Mouse (Mus musculus) MEL (cell line): Measurements from ENCODE around the gene Foxo6. TPM values are rescaled to one million over a fixed set of nuclear protein-coding genes. Genes with fewer than 3 reads are reported as not detected.

Experiments used
- DNase-seq: peaks from one replicate; pipeline ENCODE4 v3.0.0; 2011; ENCODE audit warnings: low read depth, low spot score
- H3K27ac ChIP-seq: 2 replicates; pipeline ENCODE4 v1.5.1; 2012; ENCODE audit warnings: low read depth, mild to moderate bottlenecking, control low read depth, low read length, moderate library complexity; ENCODE audit not compliant: control insufficient read depth
- H3K27me3 ChIP-seq, 2 experiments: fragments of 150-350 bp in 1 of 2; sonication (generic) in 1 of 2; 2 replicates each; pipeline ENCODE4 v1.6.1; 2012; ENCODE audit warnings: low read length in 2 of 2, mild to moderate bottlenecking in 2 of 2, improper control_type of control experiment in 1 of 2, moderate library complexity in 1 of 2; ENCODE audit not compliant: insufficient read depth in 2 of 2, control insufficient read depth in 1 of 2
- H3K36me3 ChIP-seq, 2 experiments: 2 replicates each; pipeline ENCODE4 v1.6.1; 2012 to 2014; ENCODE audit warnings: low read length in 2 of 2, improper control_type of control experiment in 1 of 2, inconsistent platforms in 1 of 2, mild to moderate bottlenecking in 1 of 2; ENCODE audit not compliant: insufficient read depth in 2 of 2, control insufficient read depth in 1 of 2
- H3K4me1 ChIP-seq, 2 experiments: fragments of 150-350 bp in 1 of 2; sonication (generic) in 1 of 2; 2 replicates each; pipeline ENCODE4 v1.6.1; 2012; ENCODE audit warnings: low read length in 2 of 2, improper control_type of control experiment in 1 of 2, mild to moderate bottlenecking in 1 of 2; ENCODE audit not compliant: insufficient read depth in 2 of 2, control insufficient read depth in 1 of 2
- H3K4me3 ChIP-seq, 2 experiments: fragments of 150-350 bp in 1 of 2; sonication (generic) in 1 of 2; 2 replicates each; pipeline ENCODE4 v1.5.1; 2012; ENCODE audit warnings: low read depth in 2 of 2, low read length in 2 of 2, mild to moderate bottlenecking in 2 of 2, moderate library complexity in 2 of 2, control low read depth in 1 of 2, improper control_type of control experiment in 1 of 2; ENCODE audit not compliant: control insufficient read depth in 1 of 2, insufficient read depth in 1 of 2
- H3K79me2 ChIP-seq: 2 replicates; pipeline ENCODE4 v1.6.1; 2012; ENCODE audit warnings: mild to moderate bottlenecking, low read length, moderate library complexity; ENCODE audit not compliant: control insufficient read depth, poor library complexity, insufficient read depth
- H3K9ac ChIP-seq: 2 replicates; pipeline ENCODE4 v1.6.1; 2012; ENCODE audit warnings: low read depth, mild to moderate bottlenecking, control low read depth, low read length, moderate library complexity; ENCODE audit not compliant: control insufficient read depth, poor library complexity, severe bottlenecking
- H3K9me3 ChIP-seq: fragments of 150-350 bp; sonication (generic); replicated peaks from 2 replicates; pipeline ENCODE4 v1.6.1; 2012; ENCODE audit warnings: mild to moderate bottlenecking, low read length, improper control_type of control experiment, moderate library complexity; ENCODE audit not compliant: insufficient read depth
- CHD1 ChIP-seq: IDR thresholded peaks from 2 replicates; pipeline ENCODE4 v1.6.1; 2012; ENCODE audit warnings: low read depth, mild to moderate bottlenecking, inconsistent platforms, low read length, improper control_type of control experiment
- E2F4 ChIP-seq: IDR thresholded peaks from 2 replicates; pipeline ENCODE4 v1.6.1; 2011; ENCODE audit warnings: low read depth, low read length, improper control_type of control experiment, borderline replicate concordance
- ELF1 ChIP-seq: IDR thresholded peaks from 2 replicates; pipeline ENCODE4 v1.6.1; 2014; ENCODE audit warnings: low read depth, mild to moderate bottlenecking, inconsistent platforms, low read length, improper control_type of control experiment, moderate library complexity
- EP300 ChIP-seq, 2 experiments: IDR thresholded peaks; 2 replicates each; pipeline ENCODE4 v1.6.1; 2011; ENCODE audit warnings: improper control_type of control experiment in 2 of 2, low read length in 2 of 2, low read depth in 1 of 2, mild to moderate bottlenecking in 1 of 2
- GATA1 ChIP-seq: IDR thresholded peaks from 2 replicates; pipeline ENCODE4 v1.6.1; 2011; ENCODE audit warnings: low read depth, low read length, improper control_type of control experiment
- HCFC1 ChIP-seq: IDR thresholded peaks from 2 replicates; pipeline ENCODE4 v1.6.1; 2012; ENCODE audit warnings: low read depth, mild to moderate bottlenecking, inconsistent platforms, low read length, improper control_type of control experiment, moderate library complexity
- JUND ChIP-seq: IDR thresholded peaks from 2 replicates; pipeline ENCODE4 v1.6.1; 2011; ENCODE audit warnings: low read depth, mild to moderate bottlenecking, improper control_type of control experiment, low read length
- MAX ChIP-seq: IDR thresholded peaks from 2 replicates; pipeline ENCODE4 v1.6.1; 2011; ENCODE audit warnings: low read length, improper control_type of control experiment
- NRF1 ChIP-seq: IDR thresholded peaks from 2 replicates; pipeline ENCODE4 v1.6.1; 2014; ENCODE audit warnings: low read depth, mild to moderate bottlenecking, inconsistent platforms, low read length, improper control_type of control experiment, moderate library complexity; ENCODE audit not compliant: poor library complexity, insufficient read depth, severe bottlenecking
- POLR2AphosphoS5 ChIP-seq: IDR thresholded peaks from 2 replicates; pipeline ENCODE4 v1.6.1; 2012; ENCODE audit warnings: low read depth, borderline replicate concordance, mild to moderate bottlenecking, inconsistent platforms, low read length, moderate library complexity, mixed read lengths
- RAD21 ChIP-seq: IDR thresholded peaks from 2 replicates; pipeline ENCODE4 v1.6.1; 2011; ENCODE audit warnings: mild to moderate bottlenecking, low read depth, low read length, improper control_type of control experiment
- TAL1 ChIP-seq: IDR thresholded peaks from 2 replicates; pipeline ENCODE4 v1.6.1; 2012; ENCODE audit warnings: mild to moderate bottlenecking, inconsistent platforms, low read length, moderate library complexity, mixed read lengths
- TCF12 ChIP-seq: IDR thresholded peaks from 2 replicates; pipeline ENCODE4 v1.6.1; 2014; ENCODE audit warnings: low read depth, mild to moderate bottlenecking, inconsistent platforms, low read length, improper control_type of control experiment, moderate library complexity
- USF1 ChIP-seq: IDR thresholded peaks from 2 replicates; pipeline ENCODE4 v1.6.1; 2014; ENCODE audit warnings: low read depth, mild to moderate bottlenecking, inconsistent platforms, low read length, improper control_type of control experiment, moderate library complexity
- USF2 ChIP-seq, 2 experiments: IDR thresholded peaks; 2 replicates each; pipeline ENCODE4 v1.6.1; 2011 to 2012; ENCODE audit warnings: improper control_type of control experiment in 2 of 2, low read length in 2 of 2, borderline replicate concordance in 1 of 2, inconsistent platforms in 1 of 2, low read depth in 1 of 2, mild to moderate bottlenecking in 1 of 2; ENCODE audit not compliant: insufficient read depth in 1 of 2
- ZKSCAN1 ChIP-seq: IDR thresholded peaks from 2 replicates; pipeline ENCODE4 v1.6.1; 2012; ENCODE audit warnings: low read depth, mild to moderate bottlenecking, inconsistent platforms, low read length, improper control_type of control experiment, moderate library complexity
- ZNF384 ChIP-seq: IDR thresholded peaks from 2 replicates; pipeline ENCODE4 v1.6.1; 2012; ENCODE audit warnings: low read depth, mild to moderate bottlenecking, inconsistent platforms, low read length, improper control_type of control experiment
- polyA plus RNA-seq, 2 experiments: library from polyadenylated mRNA; stranded (reverse) in 1 of 2; unstranded in 1 of 2; fragments of >175 nt in 1 of 2; fragments of >200 nt in 1 of 2; gene quantifications; 2 replicates each; pipeline versions ENCODE4 v1.2.1 to v1.2.4; 2012; ENCODE audit warnings: low replicate concordance in 2 of 2, low read depth in 1 of 2; ENCODE audit not compliant: insufficient read length in 2 of 2, insufficient read depth in 1 of 2, missing spikeins in 1 of 2
- total RNA-seq: library from RNA; depleted of rRNA; stranded (reverse); fragments of 300-350 nt; gene quantifications from 2 replicates; pipeline ENCODE4 v1.2.3, GENCODE M21; 2012

Gene Foxo6
- total and polyA plus RNA-seq, 3 experiments = 0.31 to 3.4 TPM; not detected in 1

DNA sequence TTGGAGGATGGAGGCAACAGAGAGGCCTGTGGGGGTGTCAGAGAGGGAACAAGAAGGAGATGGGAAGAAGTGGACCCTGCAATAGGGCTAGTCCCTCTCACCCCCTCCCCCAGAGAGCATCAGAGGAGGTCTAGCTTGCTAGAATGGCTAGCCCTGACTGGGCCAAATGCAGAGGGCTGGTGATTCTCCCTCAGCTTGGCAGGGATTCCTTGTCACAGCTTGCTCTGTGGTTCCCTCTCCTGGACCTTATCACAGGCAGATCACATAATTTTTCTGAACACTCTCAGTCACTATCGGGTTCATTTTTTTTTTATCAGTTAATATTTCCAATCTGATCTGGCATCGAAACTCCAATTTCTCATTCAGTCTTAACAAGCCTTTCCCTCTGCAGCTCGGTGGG lies 46.0 kb downstream of the Foxo6 start:
- DNase-seq = no peak
- Histone ChIP-seq H3K9ac (no peak overlapping the region), H3K27ac (no peak overlapping the region), H3K27me3 (no peaks in the 10 kb centered on the region; a peak in 1 of 4 replicates), H3K36me3 (no peaks in the 10 kb centered on the region), H3K4me3 (no peak overlapping the region), H3K9me3 (no peaks in the 10 kb centered on the region), H3K4me1 (no peaks in the 10 kb centered on the region), H3K79me2 (no peaks in the 10 kb centered on the region)
- TF ChIP-seq RAD21 = no peak
- no peak for TF ChIP-seq TCF12
- no peak for TF ChIP-seq TAL1
- TF ChIP-seq NRF1 = no peak

DNA sequence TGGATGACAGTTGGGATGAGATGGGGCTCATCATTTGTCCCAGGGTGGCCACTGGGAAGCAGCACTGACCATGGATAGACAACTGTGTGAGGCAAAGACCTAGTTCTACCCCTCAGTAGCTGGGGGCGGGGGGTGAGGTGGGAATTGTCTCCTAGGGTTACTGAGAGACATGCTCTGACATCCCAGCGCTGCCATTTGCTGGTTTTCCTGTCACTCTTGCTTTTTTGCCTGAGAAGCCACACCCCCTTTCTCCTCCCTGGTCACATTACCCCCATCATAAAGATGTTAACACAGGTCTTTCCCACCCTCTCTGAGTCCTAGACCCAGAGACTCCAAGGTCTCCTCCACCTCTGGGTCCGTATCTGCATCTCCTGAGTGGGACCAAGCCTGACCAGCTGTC lies 47.7 kb downstream of the Foxo6 start:
- DNase-seq = no peak
- no peak for TF ChIP-seq USF1
- no peak for TF ChIP-seq CHD1
- no peak for TF ChIP-seq POLR2AphosphoS5
- TF ChIP-seq TCF12 = no peak
- no peak for TF ChIP-seq ZNF384
- TF ChIP-seq ELF1 = no peak
- no peak for TF ChIP-seq RAD21
- TF ChIP-seq HCFC1 = no peak
- TF ChIP-seq USF2 (IDR thresholded peaks at IDR 0.05; ENCODE audit: borderline replicate concordance in 1 of 2, insufficient read depth in 1 of 2, low read depth in 1 of 2, low read length in 2 of 2) = no peak
- no peak for TF ChIP-seq ZKSCAN1
- TF ChIP-seq JUND = no peak
- TF ChIP-seq E2F4 = no peak
- no peak for TF ChIP-seq GATA1
- TF ChIP-seq TAL1 = no peak
- TF ChIP-seq MAX = no peak
- TF ChIP-seq EP300 (IDR thresholded peaks at IDR 0.05; ENCODE audit: low read depth in 1 of 2, low read length in 2 of 2) = no peak
- no peak overlapping the region for H3K9ac ChIP-seq
- H3K79me2 ChIP-seq = no peaks in the 10 kb centered on the region
- H3K4me3 ChIP-seq = no peak overlapping the region
- no peak overlapping the region for H3K27ac ChIP-seq
- H3K36me3 ChIP-seq = no peaks in the 10 kb centered on the region
- H3K4me1 ChIP-seq = no peaks in the 10 kb centered on the region
- no peaks in the 10 kb centered on the region for H3K9me3 ChIP-seq
- H3K27me3 ChIP-seq = no peaks in the 10 kb centered on the region; a peak in 1 of 4 replicates
